Mouse (Mus musculus) layer of hippocampus, adult 11-12 months (tissue): Measurements from ENCODE around the gene Src.
"Not testable (repeated sequence)": the region's sequence is repeated elsewhere in the genome, so short reads cannot be mapped to it uniquely, and the experiment has no call there.

Source experiments
- DNase-seq: peaks from one replicate; pipeline ENCODE4 v3.0.0; 2022; ENCODE audit warnings: low spot score

The Src gene

GRCm38 (mm10) chr2:157478651-157479050, 60.4 kb downstream of the Src start:
- DNase-seq = no peak

GRCm38 (mm10) chr2:157479858-157480568, 61.8 kb downstream of the Src start:
- peak; percentile 69 for DNase-seq

- DNase-seq = no peak
Measured at GRCm38 (mm10) chr2:157482729-157483128, 64.5 kb downstream of the Src start.

- not testable (repeated sequence) for DNase-seq
Measured at GRCm38 (mm10) chr2:157486559-157486958, 68.3 kb downstream of the Src start.

GRCm38 (mm10) chr2:157486981-157487656, 68.9 kb downstream of the Src start:
- DNase-seq = no peak

GRCm38 (mm10) chr2:157487733-157488175, 69.5 kb downstream of the Src start:
- DNase-seq = no peak

GRCm38 (mm10) chr2:157493240-157493639, 75.0 kb downstream of the Src start:
- peak; percentile 66 for DNase-seq

- no peak for DNase-seq
Measured at GRCm38 (mm10) chr2:157498529-157498928, 80.3 kb downstream of the Src start.

GRCm38 (mm10) chr2:157500364-157500763, 82.1 kb downstream of the Src start:
- DNase-seq = no peak

GRCm38 (mm10) chr2:157501324-157501723, 83.1 kb downstream of the Src start:
- DNase-seq = no peak

- DNase-seq = peak; percentile 78
Measured at GRCm38 (mm10) chr2:157506779-157507178, 88.5 kb downstream of the Src start.

- DNase-seq = no peak
Measured at GRCm38 (mm10) chr2:157509182-157509581, 90.9 kb downstream of the Src start.

- DNase-seq = no peak
Measured at GRCm38 (mm10) chr2:157510031-157510430, 91.8 kb downstream of the Src start.

- DNase-seq = peak; percentile 64
Measured at GRCm38 (mm10) chr2:157512859-157513258, 94.6 kb downstream of the Src start.

GRCm38 (mm10) chr2:157513737-157514208, 95.5 kb downstream of the Src start:
- no peak for DNase-seq

GRCm38 (mm10) chr2:157514353-157514752, 96.1 kb downstream of the Src start:
- DNase-seq = no peak

GRCm38 (mm10) chr2:157517526-157517925, 99.3 kb downstream of the Src start:
- DNase-seq = no peak

- no peak for DNase-seq
Measured at GRCm38 (mm10) chr2:157518451-157518850, 100.2 kb downstream of the Src start.

GRCm38 (mm10) chr2:157519452-157519851, 101.2 kb downstream of the Src start:
- no peak for DNase-seq

- peak; percentile 55 for DNase-seq
Measured at GRCm38 (mm10) chr2:157520496-157520895, 102.3 kb downstream of the Src start.
